Mouse (Mus musculus): Measurements from ENCODE around the gene Wnt7a.

The Wnt7a gene

DNA sequence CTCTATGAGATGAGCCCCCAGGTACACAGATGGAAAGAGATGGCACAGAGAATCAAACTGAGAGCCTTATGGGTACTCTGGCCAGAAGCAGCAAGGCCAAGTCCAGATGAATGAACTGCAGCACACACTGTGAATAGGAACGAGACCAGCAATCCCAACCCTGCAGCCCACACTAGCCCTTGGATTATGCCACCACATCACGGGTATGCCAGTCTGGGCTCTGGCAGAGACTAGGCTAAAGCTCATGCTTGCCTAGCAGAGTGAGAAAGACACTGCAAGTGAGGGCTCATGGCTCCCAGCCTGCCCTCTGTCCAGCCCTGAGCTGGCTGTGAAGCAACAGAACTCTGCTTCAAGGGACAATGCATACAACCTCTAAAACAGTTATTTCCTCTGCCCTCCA is 26.7 kb downstream of the Wnt7a start:
- ATAC-seq (ENCODE audit: low TSS enrichment) = no peak

DNA sequence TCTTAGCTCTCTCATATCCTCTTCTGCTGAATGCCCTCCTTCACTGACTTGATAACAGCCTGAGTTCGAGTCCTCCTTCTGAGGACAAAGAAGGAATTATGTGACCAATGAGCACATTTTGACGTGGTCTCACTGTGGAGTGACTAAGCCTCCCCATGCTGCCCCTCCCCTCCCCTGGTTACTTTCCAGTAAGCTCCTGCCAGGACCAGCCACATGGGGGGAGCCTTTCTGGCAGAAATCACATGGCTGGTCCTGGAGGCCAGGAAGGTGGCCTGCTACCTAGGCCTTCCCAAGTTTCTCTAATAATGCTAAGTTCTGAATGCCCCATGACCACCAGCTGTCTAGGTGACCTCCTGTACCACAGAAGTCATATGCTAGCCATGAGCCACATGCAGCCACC is 27.3 kb downstream of the Wnt7a start:
- ATAC-seq (ENCODE audit: low TSS enrichment) = no peak

DNA sequence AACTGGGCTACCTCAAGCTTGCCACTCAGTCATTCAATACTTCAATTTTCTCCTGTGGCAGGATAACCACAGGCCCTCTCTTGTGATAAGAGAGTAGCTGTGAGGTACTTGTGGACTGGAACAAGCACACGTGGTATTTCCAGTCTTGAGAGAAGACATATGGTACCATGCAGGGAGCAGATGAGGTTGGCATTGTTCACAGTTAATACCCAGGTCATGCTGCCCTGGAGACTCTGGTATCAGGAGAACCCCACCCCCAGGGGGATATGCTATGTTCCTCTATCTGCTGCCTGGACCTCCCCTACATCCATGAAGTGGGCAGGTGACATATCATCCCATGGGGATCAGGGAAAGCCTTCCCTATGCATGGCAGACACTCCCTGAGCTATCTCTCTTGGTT is 27.9 kb downstream of the Wnt7a start:
- no peak for ATAC-seq (ENCODE audit: low TSS enrichment)

DNA sequence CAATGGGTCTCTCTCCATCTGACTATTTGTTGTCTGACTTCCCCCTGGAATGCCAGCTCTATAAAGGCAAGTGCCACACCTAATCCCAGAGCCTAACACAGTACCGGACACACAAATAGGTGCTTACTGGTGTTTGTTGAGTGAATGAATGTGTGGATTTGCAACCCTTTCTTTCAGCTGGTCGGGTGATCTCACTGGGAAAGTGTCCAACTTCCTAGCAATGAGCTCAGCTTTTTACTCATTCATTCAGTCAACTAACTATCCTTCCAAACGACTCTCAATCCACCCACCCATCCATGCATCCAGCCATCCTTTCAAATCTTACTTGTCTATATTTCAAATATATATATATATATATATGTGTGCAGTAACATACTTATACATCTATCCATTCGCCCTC is 31.3 kb downstream of the Wnt7a start:
- ATAC-seq (ENCODE audit: low TSS enrichment) = no peak

DNA sequence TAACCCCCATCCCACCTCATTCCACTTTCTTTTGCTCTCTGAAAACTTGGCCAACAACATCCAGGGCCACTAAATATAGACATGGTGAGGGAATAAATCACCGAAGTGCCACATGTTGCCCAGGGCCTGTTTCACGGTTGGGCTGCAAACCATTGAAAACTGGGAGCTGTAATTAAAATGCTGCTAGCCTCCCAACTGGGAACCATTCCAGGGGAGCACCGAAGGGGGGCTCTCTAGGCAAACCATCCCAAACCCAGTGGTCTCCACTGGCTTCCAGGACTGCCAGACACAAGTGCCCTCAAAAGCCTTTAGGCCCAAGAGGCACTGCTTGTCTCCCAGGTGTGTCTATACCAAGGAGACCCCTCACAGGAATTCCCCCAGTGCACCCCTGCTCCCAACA is 31.9 kb downstream of the Wnt7a start:
- ATAC-seq (ENCODE audit: low TSS enrichment) = no peak

DNA sequence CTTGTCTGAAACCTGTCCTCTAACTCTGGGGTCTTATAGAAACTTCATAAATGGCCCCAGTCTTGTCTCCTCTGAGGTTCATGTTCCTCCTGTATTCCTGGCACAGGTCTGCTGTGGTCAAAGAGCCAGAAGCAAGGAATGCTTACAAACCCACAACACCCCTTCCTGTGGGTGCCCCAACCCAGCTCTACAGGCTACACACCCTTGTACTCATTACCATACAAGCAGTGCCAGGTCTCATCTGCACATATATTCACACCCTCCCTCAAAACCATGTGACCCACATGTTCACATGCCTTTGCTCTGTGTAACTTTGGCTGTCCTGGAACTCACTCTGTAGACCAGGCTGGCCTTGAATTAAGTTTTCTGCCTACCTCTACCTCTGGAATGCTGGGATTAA is 38.2 kb downstream of the Wnt7a start:
- no peak for ATAC-seq (ENCODE audit: low TSS enrichment)

DNA sequence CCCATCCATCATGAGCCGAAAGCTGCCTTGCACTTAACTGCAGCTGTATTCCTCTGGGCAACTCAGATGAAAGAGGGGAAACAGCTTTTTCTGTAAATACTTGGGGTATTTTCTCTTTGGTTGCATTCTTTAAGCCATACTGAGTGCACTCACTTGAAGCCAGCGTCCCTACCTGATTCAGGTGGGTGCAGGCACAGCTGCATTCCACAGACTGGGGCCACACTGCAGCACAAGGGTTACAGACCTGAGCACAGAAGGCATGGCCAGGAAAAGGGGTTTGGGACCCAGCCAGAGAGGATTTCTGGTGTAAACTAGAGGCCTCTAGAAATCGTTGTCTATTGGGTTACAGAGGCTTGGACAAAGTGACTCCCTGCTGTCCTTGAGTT is 38.6 kb downstream of the Wnt7a start:
- no peak for ATAC-seq (ENCODE audit: low TSS enrichment)

DNA sequence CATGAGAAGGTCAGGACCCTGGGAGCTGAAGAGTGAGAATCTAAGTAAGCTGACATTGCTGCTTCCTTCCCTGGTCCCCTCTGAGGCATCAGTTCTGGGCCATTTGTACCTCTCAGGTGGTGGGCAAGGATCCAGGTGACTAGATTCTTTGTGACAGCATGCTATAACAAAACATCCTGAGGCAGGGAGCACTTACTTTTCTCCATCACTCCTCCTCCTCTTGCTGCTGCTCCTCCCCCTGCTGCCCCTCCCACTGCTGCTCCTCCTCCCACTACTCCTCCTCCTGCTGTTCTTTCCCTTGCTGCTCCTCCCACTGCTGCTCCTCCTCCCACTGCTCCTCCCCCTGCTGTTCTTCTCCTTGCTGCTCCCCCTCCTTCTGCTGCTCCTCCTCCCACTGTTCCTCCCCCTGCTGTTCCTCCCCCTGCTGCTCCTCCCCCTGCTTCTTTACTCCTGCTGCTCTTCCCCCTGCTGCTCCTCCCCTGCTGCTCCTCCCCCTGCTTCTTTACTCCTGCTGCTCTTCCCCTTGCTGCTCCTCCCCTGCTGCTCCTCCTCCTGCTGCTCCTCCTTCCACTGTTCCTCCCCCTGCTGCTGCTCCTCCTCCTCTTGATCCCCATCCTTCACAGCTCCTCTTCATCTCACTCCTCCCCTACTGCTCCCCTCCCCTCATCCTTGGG is 39.1 kb downstream of the Wnt7a start:
- 0 out of 2 replicates have a peak, but pooled peaks have one; percentile 52 for ATAC-seq (ENCODE audit: low TSS enrichment)

DNA sequence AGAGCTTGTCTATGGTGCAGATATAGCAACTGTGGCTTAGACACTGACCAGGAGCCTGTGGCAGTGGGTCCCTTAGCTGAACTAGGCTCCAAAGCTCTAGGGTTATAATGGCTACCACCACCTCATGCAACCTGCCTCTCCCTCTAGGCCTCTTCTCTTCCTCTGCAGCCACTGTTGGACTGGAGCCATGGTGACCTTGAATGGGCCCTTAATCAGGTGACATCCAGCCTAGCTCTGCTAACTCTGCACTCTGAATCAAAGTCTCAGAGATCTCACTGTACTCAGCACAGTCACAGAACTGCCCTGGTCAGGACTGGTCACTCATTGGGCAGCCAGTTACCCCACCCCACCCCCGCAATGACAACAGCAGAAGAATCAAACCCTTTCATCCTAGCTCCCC is 44.4 kb downstream of the Wnt7a start:
- ATAC-seq (ENCODE audit: low TSS enrichment) = no peak

DNA sequence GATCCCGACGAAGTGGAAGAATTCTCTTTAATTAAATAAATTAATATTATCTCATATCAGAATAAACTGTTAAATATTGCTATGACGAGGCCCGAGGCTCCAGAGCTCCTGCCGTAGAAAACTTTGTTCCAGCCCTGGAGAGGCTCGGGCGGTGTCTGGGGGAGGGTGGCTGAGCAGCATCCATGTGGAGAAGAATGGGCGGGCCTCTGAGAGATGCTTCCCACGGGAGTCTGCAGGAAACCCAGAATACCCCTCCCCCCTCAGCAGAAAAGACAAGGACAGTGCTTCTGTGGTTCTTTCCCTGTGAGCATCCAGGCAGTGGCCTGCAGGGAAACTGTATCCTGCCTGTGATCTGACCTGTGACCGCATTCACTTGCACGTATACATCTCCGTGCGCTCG is 45.7 kb downstream of the Wnt7a start:
- peak; percentile 81 for ATAC-seq (ENCODE audit: low TSS enrichment)

DNA sequence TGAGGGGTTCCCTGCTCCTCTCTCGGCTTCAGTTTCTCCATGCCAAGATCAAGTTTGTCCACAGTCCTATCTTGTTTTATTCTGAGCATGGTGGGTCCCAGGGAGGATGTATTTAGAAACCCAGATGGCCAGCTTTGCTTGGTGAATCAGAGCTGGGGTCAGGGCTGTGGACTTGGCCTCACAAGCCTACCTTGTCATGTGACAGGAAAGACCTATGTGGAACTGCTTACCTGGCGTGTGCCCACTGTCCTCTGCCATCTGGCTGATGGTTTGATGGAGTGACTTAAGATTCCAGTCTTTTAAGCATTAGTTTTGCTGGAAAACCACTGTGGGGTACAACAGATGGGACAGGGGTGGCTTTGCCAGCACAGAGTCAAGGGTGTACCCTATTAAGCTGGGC is 48.4 kb downstream of the Wnt7a start:
- ATAC-seq (ENCODE audit: low TSS enrichment) = no peak

DNA sequence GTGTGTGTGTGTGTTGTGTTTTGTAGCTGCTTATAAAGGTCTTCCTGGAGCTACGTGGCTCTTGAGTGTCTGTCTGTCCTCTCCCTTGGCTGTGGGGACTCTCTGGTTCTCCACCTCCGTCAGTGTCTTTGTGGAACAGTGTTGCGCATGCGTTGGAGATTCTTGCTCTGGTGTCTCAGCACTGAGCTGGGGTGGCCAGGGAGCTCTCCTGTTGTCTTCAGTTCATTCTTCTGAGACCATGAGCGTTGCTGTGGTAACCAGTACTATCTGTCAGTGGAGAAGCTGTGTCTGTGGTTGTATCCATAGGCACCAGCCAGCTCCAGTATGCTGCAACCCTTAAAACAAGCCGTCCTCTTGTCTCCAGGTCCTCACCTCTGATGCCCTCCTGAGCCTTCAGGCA is 50.2 kb downstream of the Wnt7a start:
- ATAC-seq (ENCODE audit: low TSS enrichment) = no peak

DNA sequence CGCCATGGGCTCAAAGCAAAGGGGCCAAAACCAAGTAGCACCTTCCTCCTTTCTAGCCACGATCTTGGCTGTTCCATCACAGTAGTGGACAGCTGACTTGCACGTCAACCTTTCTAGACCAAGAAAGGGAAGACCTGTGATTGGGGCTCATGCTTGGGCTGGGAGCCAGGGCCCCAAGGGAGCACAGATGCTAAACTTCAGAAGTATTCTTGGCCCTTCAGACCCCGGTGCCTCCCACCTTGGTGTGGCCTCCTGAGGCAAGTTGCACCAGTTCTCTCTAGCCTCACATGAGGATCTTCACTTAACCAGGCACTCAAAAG is 50.8 kb downstream of the Wnt7a start:
- no peak for ATAC-seq (ENCODE audit: low TSS enrichment)

DNA sequence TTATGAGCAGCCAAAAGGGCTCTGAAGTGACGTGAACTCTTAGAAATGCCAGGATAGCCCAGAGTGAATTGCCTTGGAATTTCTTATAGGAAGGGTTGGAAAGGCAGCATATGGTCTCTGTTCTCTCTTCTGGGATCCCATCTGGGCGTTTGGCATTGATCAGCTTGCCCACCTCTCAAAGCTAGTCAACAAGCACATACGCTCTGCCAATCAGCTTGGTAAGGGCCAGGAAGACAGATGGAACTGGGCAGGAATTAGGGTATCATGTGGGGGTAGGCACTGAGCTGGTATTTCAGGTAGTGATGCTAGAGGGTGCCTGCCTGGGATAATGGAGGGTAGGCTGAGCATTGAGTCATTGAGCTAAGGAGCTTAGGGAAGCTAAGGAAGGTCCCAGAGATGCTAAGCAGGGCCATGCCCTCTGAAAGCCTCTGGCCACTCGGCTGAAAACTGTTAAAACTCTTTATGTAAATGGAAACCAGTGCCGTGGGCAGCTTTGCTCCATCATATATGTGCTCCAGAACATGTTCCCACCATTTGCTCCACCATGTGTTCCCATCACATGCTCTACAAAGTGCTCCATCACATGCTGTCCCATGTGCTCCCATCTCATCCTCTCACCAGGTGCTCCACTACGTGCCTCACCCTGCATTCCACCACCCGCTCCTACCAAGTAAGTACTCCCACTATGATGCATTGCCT is 51.3 kb downstream of the Wnt7a start:
- peak; percentile 75 for ATAC-seq (ENCODE audit: low TSS enrichment)

DNA sequence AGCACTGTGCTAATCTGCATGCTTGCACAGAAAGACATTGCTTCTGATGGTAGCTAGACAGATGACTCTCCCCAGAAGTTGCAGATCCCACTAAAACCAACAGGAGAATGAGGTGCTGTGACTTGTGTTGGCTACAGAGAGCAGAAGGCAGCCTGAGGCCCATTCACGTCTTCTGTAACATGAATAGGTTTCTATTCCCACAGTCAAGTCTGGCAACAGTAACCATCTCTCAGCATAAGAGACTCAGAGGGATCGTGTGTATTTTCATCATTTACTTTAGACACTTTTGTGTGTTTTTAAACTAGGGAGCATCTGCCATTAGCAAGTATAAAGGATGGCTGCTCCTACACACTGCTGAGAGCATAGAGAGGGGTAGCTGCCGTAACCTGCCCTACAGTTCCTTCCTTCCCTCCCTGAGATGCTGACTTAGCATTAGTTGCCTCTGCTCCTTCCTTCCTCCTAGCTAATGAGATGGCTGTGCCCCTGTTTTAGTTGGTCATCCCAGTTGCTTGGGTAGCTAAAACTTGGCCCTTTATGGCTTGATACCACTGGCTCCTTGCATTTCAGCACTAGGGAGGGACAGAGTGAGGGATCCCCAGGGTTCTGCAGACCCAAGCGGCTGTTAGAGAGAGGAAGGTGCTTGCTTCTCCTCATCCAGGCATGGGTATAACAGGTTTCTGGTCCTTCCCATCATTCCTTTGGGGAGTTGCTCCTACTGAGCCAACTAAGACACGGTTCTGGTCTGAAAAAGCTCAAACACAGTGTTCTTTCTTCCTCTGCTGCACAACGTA is 52.1 kb downstream of the Wnt7a start:
- 0 out of 2 replicates have a peak, but pooled peaks have one; percentile 42 for ATAC-seq (ENCODE audit: low TSS enrichment)

DNA sequence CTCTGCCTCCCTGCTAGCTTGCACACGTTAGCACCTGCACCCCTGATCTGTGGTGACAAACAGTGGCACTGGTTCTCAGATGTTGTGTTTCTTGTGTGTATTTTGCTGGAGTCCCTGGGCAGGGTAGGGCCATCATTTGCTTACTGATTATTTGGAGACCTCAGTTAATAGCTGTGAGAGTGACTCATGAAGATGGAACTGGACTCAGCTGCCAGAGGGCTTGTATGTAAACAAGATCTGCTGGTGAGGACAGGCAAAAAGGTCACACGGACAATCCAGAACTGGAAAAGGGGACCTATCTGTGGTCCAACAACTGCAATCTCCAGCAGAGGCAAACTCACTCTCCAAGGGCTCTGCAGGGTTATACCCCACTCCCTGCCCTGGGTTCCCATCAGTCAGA is 52.8 kb downstream of the Wnt7a start:
- no peak for ATAC-seq (ENCODE audit: low TSS enrichment)

DNA sequence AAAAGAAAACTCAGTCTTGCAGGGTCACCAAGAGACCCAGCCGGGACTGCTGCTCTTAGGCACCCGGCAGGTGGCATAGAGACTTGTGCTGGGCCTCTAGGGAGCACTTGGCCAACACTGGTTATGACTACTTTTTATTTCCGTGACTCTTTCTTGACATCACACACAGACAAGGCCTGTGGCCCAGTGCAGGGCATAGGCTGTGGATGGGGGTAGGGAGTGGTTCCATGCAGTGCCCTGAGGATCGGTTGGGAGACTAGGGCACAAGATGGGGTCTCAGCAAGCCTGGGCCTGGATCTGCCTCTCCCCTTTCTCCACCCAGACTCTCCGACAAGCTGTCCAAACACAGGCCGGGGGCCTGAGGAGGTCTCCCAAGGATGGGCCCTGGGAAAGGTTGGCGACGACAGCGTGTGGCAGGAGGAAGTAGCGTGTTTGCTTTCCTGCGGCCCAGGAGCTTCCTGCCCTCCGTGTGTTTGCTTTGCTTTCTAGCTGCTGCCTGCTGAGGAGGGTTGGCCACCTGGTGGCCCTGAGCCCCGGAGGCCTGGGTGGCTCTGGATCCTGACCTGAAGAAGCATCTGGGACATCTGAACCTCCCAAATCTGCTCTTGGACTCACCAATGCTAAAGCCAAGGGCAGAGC is 53.8 kb downstream of the Wnt7a start:
- ATAC-seq (ENCODE audit: low TSS enrichment) = no peak

DNA sequence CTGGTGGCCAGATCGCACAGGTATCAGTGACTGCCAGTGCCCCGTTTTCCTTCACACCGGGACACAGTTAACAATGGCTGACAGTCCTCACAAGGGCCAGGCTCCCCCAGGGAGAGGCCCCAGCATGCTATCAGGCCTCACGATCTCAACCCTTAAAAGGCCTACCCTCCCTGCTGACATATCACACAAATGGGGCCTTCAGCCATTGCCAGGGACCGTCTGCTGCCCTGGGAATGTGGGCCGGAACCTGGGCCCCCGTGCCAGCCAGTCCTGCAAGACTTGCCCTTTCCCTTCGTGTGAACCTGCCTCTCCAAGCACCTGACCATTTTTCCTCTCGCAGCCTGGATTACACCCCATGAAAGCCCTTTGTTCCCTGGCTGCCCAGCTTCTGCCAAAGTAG is 61.5 kb downstream of the Wnt7a start:
- ATAC-seq (ENCODE audit: low TSS enrichment) = no peak

DNA sequence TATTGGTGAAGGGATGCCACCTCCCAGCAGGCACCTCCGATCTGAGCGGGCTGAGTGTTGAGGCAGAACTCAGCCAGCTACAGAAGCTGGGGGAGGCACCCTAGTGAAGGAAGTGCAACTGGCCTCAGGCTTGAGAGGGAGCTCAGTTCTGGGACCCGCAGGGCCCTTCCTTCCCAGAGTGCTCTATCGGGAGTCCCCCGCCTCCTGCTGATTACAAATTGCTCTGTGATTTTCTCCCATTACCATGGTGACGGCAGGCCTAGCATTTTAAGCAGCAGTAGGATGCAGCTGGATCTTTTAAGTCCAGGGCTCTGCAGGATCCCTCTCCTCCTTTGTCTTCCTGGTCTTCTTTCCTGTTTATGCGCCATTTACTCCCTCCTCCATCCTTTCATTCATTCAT is 63.4 kb downstream of the Wnt7a start:
- ATAC-seq (ENCODE audit: low TSS enrichment) = peak; percentile 81

DNA sequence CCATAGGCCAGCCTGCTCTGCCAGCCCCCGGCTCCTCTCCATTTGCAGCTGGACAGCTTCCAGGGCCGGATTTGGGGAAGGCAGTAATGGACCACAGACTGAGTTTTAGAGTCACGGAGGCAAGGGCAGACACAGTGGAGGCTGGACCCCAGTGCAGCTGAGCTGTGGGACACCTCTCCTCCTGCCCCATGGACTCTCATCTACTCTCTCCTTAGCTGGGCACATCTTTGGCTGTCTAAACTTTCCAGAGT is 64.3 kb downstream of the Wnt7a start:
- ATAC-seq (ENCODE audit: low TSS enrichment) = no peak

DNA sequence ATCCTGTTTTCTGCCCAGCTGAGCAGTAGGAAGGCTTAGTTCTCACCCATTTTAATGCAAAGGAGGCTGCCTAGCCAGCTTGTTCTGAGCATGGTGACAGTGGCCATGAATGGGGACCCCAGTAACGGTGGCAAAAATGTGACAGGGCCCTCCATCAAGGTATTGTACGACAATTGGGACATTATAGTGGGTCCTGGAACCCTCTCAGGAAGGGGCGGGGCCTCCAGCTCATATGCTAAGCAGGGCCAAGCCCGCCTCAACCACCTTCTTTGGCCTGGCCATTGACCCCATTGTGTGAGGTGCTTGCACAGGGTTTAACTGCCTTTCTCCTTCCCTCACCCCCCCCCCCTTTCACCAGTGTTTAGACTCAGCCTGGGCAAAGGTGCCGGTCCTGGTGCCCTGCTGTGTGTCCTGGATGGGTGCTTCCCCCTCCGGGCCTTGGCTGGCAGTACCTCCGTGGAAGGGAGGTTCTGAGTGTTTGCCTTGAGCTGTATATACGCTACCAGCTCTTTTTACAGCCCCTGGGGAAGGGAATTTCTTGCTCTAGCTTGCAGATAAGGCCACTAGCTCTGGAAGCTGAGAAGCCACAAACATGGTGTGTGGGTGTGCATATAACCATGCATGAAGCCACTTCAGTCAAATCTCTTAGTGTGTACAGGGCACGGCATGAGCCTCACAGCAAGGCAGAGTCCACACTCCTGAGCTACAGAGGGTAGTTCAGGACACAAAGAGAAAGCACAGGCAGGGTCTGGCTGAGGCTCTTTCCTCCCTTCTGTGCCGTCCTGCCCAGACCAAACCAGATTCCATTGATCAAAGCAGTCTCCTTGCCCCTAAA is 64.9 kb downstream of the Wnt7a start:
- peak; percentile 45 for ATAC-seq (ENCODE audit: low TSS enrichment)

DNA sequence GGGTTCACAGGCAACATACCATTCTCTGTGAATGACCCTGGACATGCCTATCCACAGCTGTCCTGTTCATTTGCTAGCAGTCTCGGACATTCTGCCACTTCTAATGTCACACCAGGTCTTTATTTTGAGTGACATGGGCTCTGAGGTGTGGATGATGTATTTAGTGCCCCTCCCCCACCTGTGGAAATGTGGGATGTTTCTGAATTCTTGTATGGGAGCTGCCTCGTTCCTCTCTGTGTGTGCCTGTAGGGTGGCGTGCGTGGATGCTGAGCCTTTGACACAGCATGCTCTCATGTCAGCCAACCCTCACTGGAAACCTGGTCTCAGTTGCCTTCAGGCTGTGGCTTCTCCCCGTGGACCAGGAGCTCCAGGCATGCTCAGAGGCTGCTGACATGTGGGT is 66.1 kb downstream of the Wnt7a start:
- no peak for ATAC-seq (ENCODE audit: low TSS enrichment)
